Mouse (Mus musculus) adrenal gland, adult (tissue): Measurements from ENCODE around the gene Lrrc30.

Source experiments
- DNase-seq, 2 experiments: peaks; one replicate each; pipeline ENCODE4 v3.0.0; 2022 to 2023; ENCODE audit warnings: low spot score in 1 of 2; ENCODE audit not compliant: inconsistent age in 2 of 2

The Lrrc30 gene

GRCm38 (mm10) chr17:67584533-67584932 lies 48.0 kb downstream of the Lrrc30 start:
- DNase-seq: no peak

- DNase-seq: no peak
These were observed 49.1 kb downstream of the Lrrc30 start for GRCm38 (mm10) chr17:67583422-67583821.

GRCm38 (mm10) chr17:67582681-67583356 lies 49.7 kb downstream of the Lrrc30 start:
- no peak for DNase-seq

- no peak for DNase-seq
These were observed 50.7 kb downstream of the Lrrc30 start for GRCm38 (mm10) chr17:67581839-67582238.
